Mouse (Mus musculus) MEL (cell line): ENCODE data around the gene Cacng4.

Experiments used
- CTCF ChIP-seq, 3 experiments: IDR thresholded peaks in 2 of 3; conservative IDR thresholded peaks in 1 of 3; 2 replicates each; pipeline ENCODE4 v1.5.1; 2011 to 2012; ENCODE audit warnings: low read length in 3 of 3, low read depth in 2 of 3, mild to moderate bottlenecking in 2 of 3, improper control_type of control experiment in 1 of 3, inconsistent platforms in 1 of 3, mixed read lengths in 1 of 3, moderate library complexity in 1 of 3; ENCODE audit not compliant: control insufficient read depth in 1 of 3, insufficient read depth in 1 of 3, poor library complexity in 1 of 3, severe bottlenecking in 1 of 3
- GABPA ChIP-seq: IDR thresholded peaks from 2 replicates; pipeline ENCODE4 v1.6.1; 2012; ENCODE audit warnings: low read depth, mild to moderate bottlenecking, inconsistent platforms, low read length, improper control_type of control experiment, moderate library complexity
- HCFC1 ChIP-seq: IDR thresholded peaks from 2 replicates; pipeline ENCODE4 v1.6.1; 2012; ENCODE audit warnings: low read depth, mild to moderate bottlenecking, inconsistent platforms, low read length, improper control_type of control experiment, moderate library complexity
- KAT2A ChIP-seq: conservative IDR thresholded peaks from 2 replicates; pipeline ENCODE4 v1.6.1; 2012; ENCODE audit warnings: low read depth, low read length, improper control_type of control experiment, inconsistent platforms
- MAFK ChIP-seq: IDR thresholded peaks from 2 replicates; pipeline ENCODE4 v1.6.1; 2011; ENCODE audit warnings: low read depth, mild to moderate bottlenecking, low read length, improper control_type of control experiment, borderline replicate concordance
- MEF2A ChIP-seq: IDR thresholded peaks from 2 replicates; pipeline ENCODE4 v1.6.1; 2014; ENCODE audit warnings: low read depth, mild to moderate bottlenecking, inconsistent platforms, low read length, improper control_type of control experiment; ENCODE audit not compliant: poor library complexity, insufficient replicate concordance, severe bottlenecking; ENCODE audit errors: extremely low read depth
- MYB ChIP-seq: IDR thresholded peaks from 2 replicates; pipeline ENCODE4 v1.6.1; 2011; ENCODE audit warnings: mild to moderate bottlenecking, low read depth, low read length, improper control_type of control experiment
- NELFE ChIP-seq: IDR thresholded peaks from 2 replicates; pipeline ENCODE4 v1.6.1; 2011; ENCODE audit warnings: low read depth, low read length, improper control_type of control experiment
- POLR2A ChIP-seq, 2 experiments: IDR thresholded peaks; 2 replicates each; pipeline ENCODE4 v1.6.1; 2011 to 2012; ENCODE audit warnings: low read length in 2 of 2, mild to moderate bottlenecking in 2 of 2, control low read depth in 1 of 2, improper control_type of control experiment in 1 of 2, low read depth in 1 of 2, moderate library complexity in 1 of 2; ENCODE audit not compliant: control insufficient read depth in 1 of 2, insufficient read depth in 1 of 2, poor library complexity in 1 of 2
- RCOR1 ChIP-seq: IDR thresholded peaks from 2 replicates; pipeline ENCODE4 v1.6.1; 2012; ENCODE audit warnings: low read depth, mild to moderate bottlenecking, inconsistent platforms, low read length, improper control_type of control experiment
- ZC3H11A ChIP-seq: IDR thresholded peaks from 2 replicates; pipeline ENCODE4 v1.6.1; 2012; ENCODE audit warnings: low read depth, mild to moderate bottlenecking, inconsistent platforms, low read length, improper control_type of control experiment

DNA sequence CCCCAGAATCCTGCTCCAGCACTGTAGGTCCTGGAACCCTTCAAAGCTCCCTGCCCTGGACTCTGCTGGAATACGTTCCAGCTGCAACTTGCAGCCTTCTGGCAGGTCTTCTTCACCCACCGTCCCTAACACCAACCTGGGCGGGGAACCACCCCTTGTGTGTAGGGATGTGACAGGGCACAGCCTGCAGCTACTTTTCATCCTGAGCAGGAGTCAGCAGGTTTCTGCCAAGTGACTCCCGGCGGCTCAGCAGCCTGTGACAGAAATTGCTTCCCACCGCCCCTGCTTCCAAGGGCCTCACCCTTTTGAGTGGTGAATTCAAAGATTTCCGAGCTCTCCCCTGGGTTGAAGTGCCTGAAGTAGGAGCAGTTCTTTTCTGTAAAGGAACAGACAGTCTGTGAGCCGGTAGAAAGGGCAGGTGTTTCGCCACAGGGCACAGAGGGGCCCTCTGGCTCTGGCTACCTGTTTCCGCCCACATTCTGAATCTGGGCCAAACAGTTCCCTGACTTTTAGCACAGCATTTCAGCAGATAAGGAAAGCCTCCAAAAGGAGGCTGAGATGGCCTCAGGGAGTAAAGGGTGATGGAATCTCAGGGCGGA, 88.8 kb downstream of the Cacng4 start:
- TF ChIP-seq CTCF (IDR thresholded peaks at IDR 0.05 in 2 of 3, conservative IDR thresholded peaks at IDR 0.05 in 1 of 3; ENCODE audit: control insufficient read depth in 1 of 3, insufficient read depth in 1 of 3, low read depth in 2 of 3, low read length in 3 of 3, poor library complexity in 1 of 3, severe bottlenecking in 1 of 3) (no peak), RCOR1 (no peak), KAT2A (no peak), NELFE (no peak), HCFC1 (no peak), POLR2A (IDR thresholded peaks at IDR 0.05; ENCODE audit: control insufficient read depth in 1 of 2, insufficient read depth in 1 of 2, low read depth in 1 of 2, low read length in 2 of 2, poor library complexity in 1 of 2) (no peak), MAFK (no peak), MYB (no peak), GABPA (no peak), ZC3H11A (no peak), MEF2A (no peak)
